Mouse (Mus musculus): ENCODE results near the gene Scaf8. TPM values are rescaled to one million over a fixed set of nuclear protein-coding genes. Genes with fewer than 3 reads are reported as not detected.

Gene Scaf8
- total and polyA plus RNA-seq, 3 experiments: 23.9 to 47.3 (median 30.7) TPM

DNA sequence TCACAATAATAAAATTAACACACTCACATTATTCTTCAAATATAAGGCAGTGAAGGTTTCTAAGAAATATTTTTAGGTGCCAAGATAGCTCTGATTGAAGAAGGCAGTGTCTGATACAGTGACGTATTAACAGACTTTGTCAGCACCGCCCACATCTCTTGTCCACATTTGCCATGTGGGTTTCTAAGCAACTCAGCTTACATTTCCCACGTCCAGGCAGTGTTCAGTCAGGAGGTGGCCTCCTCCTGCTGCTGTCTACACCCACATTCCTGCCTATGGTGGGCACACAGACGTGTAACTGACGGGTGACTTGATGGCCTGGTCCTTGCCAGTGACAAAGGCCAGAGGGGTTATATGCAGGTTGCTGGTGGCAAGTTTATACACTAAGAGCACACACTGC lies 104.1 kb downstream of the Scaf8 start:
- Histone ChIP-seq H3K9me3 (replicated peaks; ENCODE audit: low read length) (no peaks in the 10 kb centered on the region), H3K27me3 (replicated peaks) (no peaks in the 10 kb centered on the region), H3K4me3 (replicated peaks in 1 of 3; ENCODE audit: low read depth in 2 of 3, low read length in 2 of 3, poor library complexity in 1 of 3) (no peak overlapping the region), H3K4me2 (ENCODE audit: insufficient read depth, low read depth, poor library complexity, severe bottlenecking) (no peak overlapping the region), H3K36me3 (replicated peaks in 1 of 2; ENCODE audit: control insufficient read depth in 1 of 2, insufficient read depth in 1 of 2, low read length in 1 of 2) (peaks cover 26 to 56% of the 10 kb centered on the region in 2 experiments), H3K79me2 (replicated peaks; ENCODE audit: control insufficient read depth, extremely low read depth, insufficient read depth, poor library complexity, severe bottlenecking) (peaks cover 2% of the 10 kb centered on the region), H3K9ac (ENCODE audit: insufficient read depth, low read depth) (no peak overlapping the region), H3K4me1 (ENCODE audit: control insufficient read depth in 1 of 2, insufficient read depth in 2 of 2) (peaks cover 0 to 34% of the 10 kb centered on the region in 2 experiments; a peak in 2 of 4 replicates), H3K27ac (ENCODE audit: insufficient read depth, low read depth) (no peak overlapping the region)
- dilution Hi-C loops (cut with MboI; ENCODE audit: extremely low pct_ligation_motif_present, extremely low pct_unique_long_range_greater_than_20kb, low sequenced_read_pairs) (no loop called here), in situ Hi-C loops (cut with MboI; ENCODE audit: low pct_ligation_motif_present, low pct_unique_long_range_greater_than_20kb, low sequenced_read_pairs) (no loop called here)
- no peak for TF ChIP-seq SIN3A (IDR thresholded peaks at IDR 0.05; ENCODE audit: low read length)
- no peak for TF ChIP-seq KAT2A (IDR thresholded peaks at IDR 0.05; ENCODE audit: insufficient replicate concordance, low read length)
- TF ChIP-seq MAX (IDR thresholded peaks at IDR 0.05; ENCODE audit: low read length): no peak
- DNase-seq (ENCODE audit: extremely low read depth): no peak

DNA sequence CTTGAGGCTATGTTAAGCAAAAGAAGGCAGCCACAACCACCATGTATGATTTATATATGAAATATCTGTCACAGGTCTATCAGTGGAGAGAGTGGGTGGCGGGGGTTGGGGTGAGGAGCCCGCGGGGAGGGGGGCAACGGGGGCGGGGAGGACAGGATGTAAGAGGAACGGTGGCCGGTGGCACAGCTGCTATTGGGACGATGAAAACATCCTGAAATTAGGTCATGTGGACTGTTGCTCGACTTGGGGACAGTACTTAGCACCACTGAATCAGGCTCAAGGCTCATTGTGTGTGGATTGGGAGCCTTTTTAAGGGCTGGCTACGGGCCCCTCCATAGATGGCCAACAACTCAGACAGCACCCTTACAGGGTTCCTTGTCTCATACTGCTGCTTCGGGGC lies 105.4 kb downstream of the Scaf8 start:
- no peak overlapping the region for H3K9ac ChIP-seq (ENCODE audit: insufficient read depth, low read depth)
- in situ Hi-C loops (cut with MboI; ENCODE audit: low pct_ligation_motif_present, low pct_unique_long_range_greater_than_20kb, low sequenced_read_pairs) (no loop called here), dilution Hi-C loops (cut with MboI; ENCODE audit: extremely low pct_ligation_motif_present, extremely low pct_unique_long_range_greater_than_20kb, low sequenced_read_pairs) (no loop called here)
- H3K27me3 ChIP-seq (replicated peaks): no peaks in the 10 kb centered on the region
- TF ChIP-seq CTCF (conservative IDR thresholded peaks at IDR 0.05 in 1 of 2, IDR thresholded peaks at IDR 0.05 in 1 of 2; ENCODE audit: low read depth in 2 of 2, low read length in 2 of 2): no peak
- no peak for TF ChIP-seq POLR2AphosphoS2 (IDR thresholded peaks at IDR 0.05; ENCODE audit: low read depth, low read length)
- no peak for TF ChIP-seq KAT2A (IDR thresholded peaks at IDR 0.05; ENCODE audit: insufficient replicate concordance, low read length)
- TF ChIP-seq ZMIZ1 (IDR thresholded peaks at IDR 0.05; ENCODE audit: low read depth, low read length): no peak
- no peak for TF ChIP-seq CHD2 (IDR thresholded peaks at IDR 0.05; ENCODE audit: low read length)
- TF ChIP-seq MAZ (IDR thresholded peaks at IDR 0.05; ENCODE audit: low read depth, low read length): no peak
- TF ChIP-seq ELF1 (IDR thresholded peaks at IDR 0.05; ENCODE audit: low read depth, low read length): no peak
- TF ChIP-seq USF1 (IDR thresholded peaks at IDR 0.05; ENCODE audit: low read depth, low read length): no peak
- no peak for TF ChIP-seq E2F4 (IDR thresholded peaks at IDR 0.05; ENCODE audit: insufficient replicate concordance, low read depth, low read length)
- TF ChIP-seq POLR2A (IDR thresholded peaks at IDR 0.05; ENCODE audit: low read depth, low read length): no peak
- no peak for TF ChIP-seq SIN3A (IDR thresholded peaks at IDR 0.05; ENCODE audit: low read length)
- TF ChIP-seq TCF12 (IDR thresholded peaks at IDR 0.05; ENCODE audit: low read depth, low read length): no peak
- no peak for TF ChIP-seq JUN (IDR thresholded peaks at IDR 0.05; ENCODE audit: insufficient read depth, low read depth, low read length)
- TF ChIP-seq TBP (conservative IDR thresholded peaks at IDR 0.05; ENCODE audit: low read depth, low read length): no peak
- no peak for TF ChIP-seq HCFC1 (IDR thresholded peaks at IDR 0.05; ENCODE audit: low read depth, low read length)
- no peak for TF ChIP-seq IRF4 (IDR thresholded peaks at IDR 0.05; ENCODE audit: low read depth, low read length)
- no peak for TF ChIP-seq MEF2A (IDR thresholded peaks at IDR 0.05; ENCODE audit: borderline replicate concordance, low read depth, low read length)
- peaks cover 2% of the 10 kb centered on the region for H3K79me2 ChIP-seq (replicated peaks; ENCODE audit: control insufficient read depth, extremely low read depth, insufficient read depth, poor library complexity, severe bottlenecking)
- H3K27ac ChIP-seq (ENCODE audit: insufficient read depth, low read depth): no peak overlapping the region
- DNase-seq (ENCODE audit: extremely low read depth): no peak
- H3K4me3 ChIP-seq (replicated peaks in 1 of 3; ENCODE audit: low read depth in 2 of 3, low read length in 2 of 3, poor library complexity in 1 of 3): no peak overlapping the region
- H3K4me2 ChIP-seq (ENCODE audit: insufficient read depth, low read depth, poor library complexity, severe bottlenecking): no peak overlapping the region
- no peaks in the 10 kb centered on the region for H3K9me3 ChIP-seq (replicated peaks; ENCODE audit: low read length)
- H3K36me3 ChIP-seq (replicated peaks in 1 of 2; ENCODE audit: control insufficient read depth in 1 of 2, insufficient read depth in 1 of 2, low read length in 1 of 2): peaks cover 18 to 50% of the 10 kb centered on the region in 2 experiments
- H3K4me1 ChIP-seq (ENCODE audit: control insufficient read depth in 1 of 2, insufficient read depth in 2 of 2): peaks cover 0 to 44% of the 10 kb centered on the region in 2 experiments; a peak in 2 of 4 replicates
